Mouse (Mus musculus) urinary bladder, adult 18-20 months (tissue): ENCODE measurements around the gene Shc1.

Source experiments
- DNase-seq, 2 experiments: peaks; one replicate each; pipeline ENCODE4 v3.0.0; 2022; ENCODE audit warnings: low spot score in 2 of 2, mixed read lengths in 2 of 2

Gene Shc1

DNA sequence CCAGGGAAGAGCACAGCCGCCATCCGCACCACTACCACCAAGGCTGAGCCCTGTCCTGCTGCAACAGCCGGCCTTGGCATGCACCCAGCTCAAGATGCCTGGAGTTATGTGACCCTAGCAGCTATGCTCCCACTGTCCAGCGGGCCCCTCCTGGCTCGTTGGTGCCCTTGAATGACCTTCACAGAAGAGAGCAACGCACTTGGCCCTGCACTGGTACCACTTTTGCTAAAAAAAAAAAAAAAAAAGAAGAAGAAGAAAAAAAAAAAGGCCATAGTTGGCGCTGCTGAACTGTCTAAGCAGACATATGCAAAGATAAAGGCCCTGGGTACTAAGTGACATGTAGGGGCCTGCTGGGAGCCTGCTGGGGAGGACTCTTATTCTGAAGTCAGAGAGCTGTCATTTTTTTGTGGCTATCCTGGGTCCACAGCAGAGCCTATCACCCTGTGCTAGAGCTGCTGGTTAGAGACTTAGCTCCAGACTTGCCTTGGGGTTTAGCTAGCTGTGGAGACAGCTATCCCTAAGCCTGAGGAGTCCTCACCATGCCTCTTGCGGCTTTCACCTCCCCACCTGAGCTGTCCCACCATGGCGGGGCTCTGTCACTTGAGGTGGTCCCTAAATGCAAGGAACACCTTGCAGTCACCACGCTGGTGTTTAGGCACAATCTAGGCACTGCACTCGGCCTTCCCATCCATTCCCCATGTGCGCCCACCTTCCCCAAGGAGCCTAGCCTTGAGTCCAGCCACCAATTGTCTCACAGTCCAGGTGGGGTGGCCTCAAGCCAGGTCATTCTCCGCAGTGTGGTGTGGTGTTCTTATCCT lies 30.7 kb downstream of the Shc1 start:
- no peak for DNase-seq

DNA sequence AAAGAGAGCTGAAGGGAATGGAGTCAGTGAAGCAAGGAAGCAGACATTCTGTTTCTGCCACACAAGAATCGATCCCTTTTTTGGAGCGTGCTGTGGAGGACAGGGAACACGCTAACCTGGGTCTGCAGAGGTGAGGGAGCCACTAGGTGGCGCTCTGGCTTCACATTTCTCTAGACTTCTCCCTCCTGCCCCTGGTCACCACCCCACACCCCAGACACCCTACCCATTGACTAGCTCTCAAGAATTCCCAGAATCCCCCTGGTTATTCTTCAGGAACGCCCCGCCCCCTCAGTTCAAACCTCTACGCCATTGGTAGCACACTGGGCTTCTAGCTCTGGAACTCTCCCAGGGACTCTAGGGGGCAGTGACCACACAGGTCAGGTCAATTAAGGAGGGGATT lies 31.3 kb downstream of the Shc1 start:
- DNase-seq = peak in 1 of 2 experiments; percentile 51

DNA sequence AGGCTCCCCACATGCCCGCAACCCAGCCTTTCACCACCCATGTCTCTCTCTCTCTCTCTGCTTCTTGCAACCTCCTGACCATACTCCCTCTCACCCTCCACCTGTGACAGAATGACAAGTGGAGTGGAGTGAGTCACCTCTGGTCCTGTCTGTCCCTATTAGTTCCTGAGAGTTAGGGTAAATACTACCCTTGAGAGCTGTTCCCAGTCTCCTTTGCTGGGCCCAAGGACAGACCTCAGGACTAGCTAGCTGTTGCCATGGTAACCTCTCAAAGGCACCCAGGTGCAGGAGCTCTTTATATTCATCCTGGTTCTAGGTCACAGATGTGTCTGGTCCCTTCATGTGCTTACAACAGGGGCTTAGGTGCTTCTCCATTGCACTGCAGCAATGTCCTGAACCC lies 33.7 kb downstream of the Shc1 start:
- DNase-seq = no peak

DNA sequence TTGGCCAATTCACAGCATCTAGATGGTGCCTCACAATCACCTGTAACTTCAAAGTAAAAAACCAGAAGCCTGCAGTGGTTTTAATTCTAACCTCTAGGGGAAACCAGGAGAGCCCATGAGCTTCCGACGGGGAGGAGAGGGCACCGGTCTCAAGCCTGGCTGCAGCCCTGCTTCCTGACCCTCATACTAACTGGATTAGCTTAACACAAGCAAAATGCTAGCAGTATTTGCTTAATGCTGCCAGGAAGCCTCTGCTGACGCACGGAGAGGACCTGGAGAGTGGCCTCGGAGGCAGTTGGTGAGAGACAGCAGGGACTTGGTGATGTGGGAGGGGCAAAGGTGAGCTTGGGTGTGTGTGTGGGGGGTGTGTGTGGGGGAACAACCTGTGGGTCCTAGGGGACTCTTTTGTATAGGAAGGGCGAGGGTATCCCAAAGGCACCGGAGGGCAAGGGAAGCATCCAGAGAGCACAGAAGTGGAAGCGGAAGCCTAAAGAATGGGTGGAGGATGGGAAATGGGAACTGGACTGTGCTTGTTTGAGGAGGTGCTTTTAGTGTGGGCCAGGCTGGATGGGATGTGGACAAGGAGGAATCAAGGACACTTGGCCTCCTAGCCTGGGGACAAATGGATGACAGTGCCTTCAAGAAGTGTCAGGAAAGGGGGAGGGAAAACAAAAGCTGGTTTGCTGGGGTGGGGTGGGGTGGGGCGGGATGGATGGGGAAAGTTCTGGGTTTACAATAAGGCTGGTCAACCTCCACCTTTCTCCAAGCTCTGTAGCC lies 36.3 kb downstream of the Shc1 start, which contains the start of gene Pmvk:
Gene Pmvk, plus strand, starts transcription at position 141 of the 777 bp plus-strand sequence.
- DNase-seq = no peak

DNA sequence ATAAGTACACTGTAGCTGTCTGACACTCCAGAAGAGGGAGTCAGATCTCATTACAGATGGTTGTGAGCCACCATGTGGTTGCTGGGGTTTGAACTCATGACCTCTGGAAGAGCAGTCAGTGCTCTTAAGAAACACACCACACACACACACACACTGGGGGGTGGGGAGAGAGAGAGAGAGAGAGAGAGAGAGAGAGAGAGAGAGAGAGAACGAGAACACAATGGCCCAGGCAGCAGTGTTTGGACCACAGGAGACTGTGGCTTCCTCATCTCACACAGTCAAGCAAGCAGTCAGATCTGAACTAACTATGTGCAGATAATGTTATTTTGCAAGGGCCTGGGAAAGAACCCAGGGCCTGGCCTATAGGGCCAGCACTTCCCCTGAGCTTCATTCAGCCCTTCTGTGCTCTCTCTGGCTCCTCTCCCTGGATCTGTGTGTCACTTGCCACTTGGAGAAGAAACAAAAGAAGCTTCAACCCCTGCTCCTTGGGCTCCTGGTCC lies 37.6 kb downstream of the Shc1 start:
- no peak for DNase-seq

DNA sequence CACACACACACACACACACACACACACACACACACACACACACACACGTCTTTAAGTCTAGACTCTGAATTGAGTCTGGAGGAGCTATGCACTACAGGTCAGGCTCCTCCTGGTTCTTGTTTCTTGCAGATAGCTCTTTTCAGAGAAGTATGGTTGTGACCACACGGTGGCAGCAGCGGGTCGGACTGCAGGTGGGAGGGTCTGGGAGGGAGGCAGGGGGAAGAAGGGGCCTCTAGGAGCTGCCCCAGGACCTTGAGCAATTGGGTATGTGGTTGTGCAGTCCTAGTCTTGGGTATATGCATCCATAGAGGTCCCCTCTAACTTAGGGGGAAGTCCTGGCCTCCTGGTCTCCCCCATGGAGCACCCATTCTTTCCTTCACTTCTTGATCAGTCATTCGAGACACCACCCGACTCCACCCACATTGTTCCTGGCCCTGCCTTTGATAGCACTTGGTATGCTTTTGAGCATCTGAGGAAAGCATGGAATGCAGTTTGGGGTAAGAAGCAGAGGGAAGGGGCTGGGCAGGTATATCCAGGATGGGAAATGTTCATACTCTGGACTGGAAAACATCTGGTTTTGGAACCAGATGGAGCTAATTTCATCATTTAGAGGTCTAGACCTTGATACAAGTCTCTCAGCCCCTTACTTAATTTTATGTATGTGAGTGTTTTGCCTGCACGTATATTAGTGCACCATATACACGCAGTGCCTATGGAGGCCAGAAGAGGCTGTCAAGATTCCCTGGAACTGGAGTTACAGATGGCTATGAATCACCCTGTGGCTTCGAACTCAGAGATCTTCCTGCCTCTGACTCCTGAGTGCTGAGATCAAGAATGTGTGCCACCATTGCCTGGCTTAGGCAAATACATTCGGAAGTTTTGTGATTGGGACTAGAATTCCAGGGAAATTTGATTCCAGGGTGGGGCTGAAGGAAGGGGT lies 38.8 kb downstream of the Shc1 start:
- DNase-seq = peak in 1 of 2 experiments; percentile 52

DNA sequence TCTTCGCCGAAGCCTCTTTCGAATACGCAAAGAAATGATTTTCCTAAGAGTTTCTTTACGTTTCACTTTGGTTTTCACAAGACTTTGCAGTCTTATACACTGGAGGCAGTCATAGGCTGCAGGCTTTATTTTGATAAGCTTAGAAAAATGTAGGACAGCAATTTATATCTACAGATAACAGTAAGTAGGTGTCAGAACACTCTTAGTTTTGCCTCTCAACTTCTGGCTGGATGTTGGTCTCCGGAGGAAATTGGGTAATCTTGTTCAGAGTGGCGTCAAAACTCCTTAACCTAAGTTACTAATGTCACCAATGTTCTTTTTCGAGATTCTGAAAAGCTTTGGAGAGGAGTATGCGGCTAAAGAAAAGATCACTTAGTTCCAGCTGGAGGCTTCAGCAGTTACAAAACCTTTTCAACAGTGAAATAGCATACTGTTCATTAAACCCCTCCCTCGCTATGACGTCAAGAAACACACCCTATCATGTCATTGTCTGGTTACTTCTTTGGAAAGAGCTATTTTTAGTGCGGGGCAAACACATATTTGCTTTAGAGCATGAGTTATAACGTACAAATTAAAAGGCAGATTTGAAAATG lies 40.2 kb downstream of the Shc1 start:
- DNase-seq = no peak

DNA sequence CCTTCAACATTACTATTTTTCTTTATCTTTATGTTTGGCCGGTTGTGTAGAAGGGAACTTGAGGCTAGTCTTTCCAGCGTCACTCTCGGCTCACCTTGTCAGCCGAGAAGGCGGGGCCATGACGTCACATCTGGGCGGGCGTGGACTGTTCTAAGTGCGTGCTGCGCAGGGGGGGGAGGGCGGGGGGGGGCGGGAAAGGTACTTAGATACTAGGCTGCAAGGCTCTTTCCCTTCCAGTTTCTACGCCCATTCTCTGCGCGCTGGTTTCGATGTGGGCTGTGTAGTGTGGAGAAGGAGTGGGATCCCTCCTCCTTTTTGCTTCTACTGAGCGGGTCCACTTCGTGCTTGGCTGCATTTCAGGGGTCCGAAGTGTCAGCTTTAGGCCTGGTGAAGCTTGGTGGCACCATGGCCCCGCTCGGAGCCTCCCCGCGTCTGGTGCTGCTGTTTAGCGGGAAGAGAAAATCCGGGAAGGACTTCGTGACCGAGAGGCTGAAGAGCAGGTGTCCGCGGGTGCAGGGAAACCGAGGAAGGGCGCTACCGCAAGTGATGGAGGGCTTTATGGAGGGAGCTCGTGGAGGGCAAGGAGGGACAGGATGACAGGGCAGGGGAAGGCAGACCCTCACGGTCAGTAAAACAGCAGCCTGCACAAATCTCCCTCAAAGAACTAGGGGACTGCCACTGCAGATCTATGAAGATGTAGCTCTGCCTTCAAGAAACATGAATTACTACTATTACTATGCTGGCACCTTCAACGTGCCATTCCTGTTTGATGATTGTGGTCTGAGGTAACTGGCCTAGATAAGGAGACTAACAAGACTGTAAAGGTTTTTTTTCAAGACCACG lies 40.9 kb downstream of the Shc1 start:
- peak; percentile 83 to 91 for DNase-seq

DNA sequence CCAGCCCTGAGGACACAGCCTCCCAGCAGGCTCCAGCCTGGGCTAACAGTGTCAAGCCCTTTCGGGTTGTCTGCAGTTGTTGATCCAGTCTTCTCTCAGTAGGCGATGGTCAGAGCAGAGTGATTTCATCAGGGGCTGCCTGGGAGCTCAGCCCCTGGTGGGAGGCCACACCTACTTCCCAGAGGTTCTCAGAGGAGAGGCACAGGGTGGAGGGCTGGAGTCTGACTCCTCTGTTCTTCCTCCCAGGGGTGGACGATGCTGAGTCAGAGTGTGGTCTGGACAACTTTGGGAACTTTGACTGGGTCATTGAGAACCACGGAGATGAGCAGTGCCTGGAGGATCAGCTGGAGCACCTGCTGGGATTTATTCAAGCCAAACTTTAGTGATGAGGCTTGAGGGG lies 50.0 kb downstream of the Shc1 start:
- DNase-seq = no peak

DNA sequence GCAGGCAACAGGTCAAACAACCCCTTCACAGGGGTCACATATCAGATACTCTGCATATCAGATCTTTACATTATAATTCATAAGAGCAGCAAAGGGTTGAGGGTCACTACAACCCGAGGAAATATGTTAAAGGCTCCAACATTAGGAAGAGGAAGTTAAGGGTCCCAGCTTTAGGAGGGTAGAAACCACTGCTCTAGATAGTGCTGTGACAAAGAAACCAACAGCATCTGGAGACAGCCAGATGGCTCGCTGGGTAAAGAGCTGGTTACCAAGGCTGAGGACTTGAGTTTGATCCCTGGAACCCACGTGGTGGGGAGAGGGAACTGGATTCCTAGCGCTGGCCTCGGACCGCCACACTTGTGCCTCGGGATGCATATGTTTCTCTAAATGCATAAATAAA lies 54.0 kb downstream of the Shc1 start:
- DNase-seq = no peak

DNA sequence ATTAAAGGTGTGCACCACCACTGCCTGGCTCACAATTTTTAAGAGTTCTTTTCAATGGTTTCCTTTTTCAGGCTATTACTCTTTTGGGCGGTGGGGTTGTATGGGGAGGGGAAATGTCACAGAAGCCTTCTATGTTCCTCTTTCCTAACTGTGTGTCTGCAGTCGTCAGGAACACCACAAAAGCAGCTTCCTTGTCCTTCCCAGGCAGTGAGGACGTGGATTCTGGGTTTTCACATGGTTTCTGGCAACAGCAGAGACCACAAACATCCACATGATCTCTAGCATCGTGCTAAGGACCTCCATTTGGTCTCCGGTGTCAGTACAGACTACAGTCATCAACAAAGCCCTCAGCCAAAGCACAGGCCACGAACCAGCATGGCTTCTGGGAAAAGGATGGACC lies 55.6 kb downstream of the Shc1 start:
- DNase-seq = no peak

DNA sequence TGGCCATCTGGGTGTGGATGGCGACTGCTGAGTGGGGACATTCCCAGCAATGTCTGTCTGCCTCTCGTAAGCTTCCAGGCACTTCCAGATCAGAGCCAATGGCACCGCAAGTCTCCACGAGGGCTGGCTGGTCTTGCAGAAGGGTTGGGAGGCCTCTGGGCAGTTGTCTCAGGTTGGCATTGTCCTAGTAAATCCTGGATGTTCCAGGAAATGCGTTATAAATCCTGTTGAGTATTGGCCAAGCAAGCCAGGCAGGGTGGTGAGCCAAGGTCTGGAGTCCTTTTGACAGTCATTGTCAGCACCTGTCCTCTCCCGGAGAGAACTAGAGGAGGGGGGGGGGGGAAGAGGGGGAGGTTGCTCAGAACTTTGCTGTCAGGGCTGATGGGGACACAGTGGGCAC lies 60.8 kb downstream of the Shc1 start:
- DNase-seq = no peak
